Mouse (Mus musculus) left cerebral cortex, postnatal 36 days (tissue): ENCODE measurements around the gene Stard10. TPM values are rescaled to one million over a fixed set of nuclear protein-coding genes. Genes with fewer than 3 reads are reported as not detected.

Source experiments
- DNase-seq, 2 experiments: peaks; one replicate each; pipeline ENCODE4 v3.0.0; 2021 to 2022; ENCODE audit warnings: low spot score in 2 of 2, mixed read lengths in 1 of 2
- intact Hi-C: fragments of 180-260 bp; cut with DNase I; formaldehyde crosslinking; loops from one replicate; pipeline ENCODE4 v1.15.1; 2025
- total RNA-seq, 2 experiments: library from RNA; stranded (reverse); gene quantifications; 2 replicates each; pipeline ENCODE4 v1.2.3; 2021

Gene Stard10
- total RNA-seq, 2 experiments from 2014 or later = 75.7 to 85.6 TPM

DNA sequence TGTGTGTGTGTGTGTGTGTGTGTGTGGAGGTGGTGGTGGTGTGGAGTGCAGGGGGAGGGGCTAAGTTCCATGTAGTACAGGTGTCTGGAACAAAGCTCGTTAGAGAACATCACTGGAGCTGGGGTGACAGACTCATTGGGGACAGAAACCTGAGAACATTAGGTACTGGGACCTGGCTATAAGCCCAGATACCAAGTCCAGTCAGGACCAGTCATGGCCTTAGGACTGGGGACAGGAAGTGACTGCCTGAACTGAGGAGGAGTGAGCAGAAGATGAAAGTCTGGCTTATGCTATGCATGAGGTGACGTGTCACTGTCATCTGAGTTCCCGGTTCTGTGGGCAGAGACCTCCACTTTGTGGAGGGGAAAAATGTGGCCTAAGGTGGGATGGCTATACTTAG is 43.5 kb downstream of the Stard10 start:
- no peak for DNase-seq
- intact Hi-C loops = no loop called here

DNA sequence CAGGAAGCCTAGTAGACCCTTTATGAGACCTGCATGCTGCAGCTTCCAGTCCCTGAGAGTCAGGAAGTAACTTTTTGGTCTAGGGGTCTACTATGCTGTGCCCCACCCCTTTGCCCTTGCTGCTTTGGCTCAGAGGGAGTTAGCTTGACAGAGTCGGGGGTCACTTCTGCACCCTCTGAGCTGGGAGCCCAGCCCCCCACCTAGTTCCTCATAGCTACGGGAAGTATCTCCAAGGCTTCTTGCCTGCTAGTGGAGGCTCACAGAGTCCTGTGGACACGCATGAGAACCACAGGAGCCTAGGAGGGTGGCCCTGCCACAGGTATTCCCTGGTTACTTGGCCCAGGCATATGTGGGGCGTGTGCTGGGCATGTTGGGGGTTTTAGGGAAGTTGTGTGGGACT is 44.1 kb downstream of the Stard10 start:
- intact Hi-C loops = no loop called here
- no peak for DNase-seq

DNA sequence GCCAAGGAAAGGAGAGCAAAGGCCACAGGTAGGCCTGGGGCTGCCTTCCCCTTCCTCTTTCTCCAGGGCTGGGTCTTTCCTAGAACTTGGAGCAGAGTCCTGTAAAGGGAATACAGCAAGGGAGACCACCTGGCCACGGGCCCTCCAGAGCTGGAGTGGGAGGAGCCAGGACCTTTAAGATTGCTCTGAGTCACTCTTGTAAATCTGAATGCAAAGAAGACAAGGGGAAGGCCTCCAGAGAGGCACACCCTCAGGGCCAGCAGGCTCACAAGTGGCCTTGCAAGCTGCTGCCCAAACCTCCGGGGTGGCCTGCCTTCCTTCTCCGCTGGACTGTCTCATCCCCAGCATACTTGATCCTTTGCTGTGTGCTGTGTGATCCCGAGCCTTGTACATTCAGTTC is 44.9 kb downstream of the Stard10 start:
- intact Hi-C loops = no loop called here
- DNase-seq = no peak

DNA sequence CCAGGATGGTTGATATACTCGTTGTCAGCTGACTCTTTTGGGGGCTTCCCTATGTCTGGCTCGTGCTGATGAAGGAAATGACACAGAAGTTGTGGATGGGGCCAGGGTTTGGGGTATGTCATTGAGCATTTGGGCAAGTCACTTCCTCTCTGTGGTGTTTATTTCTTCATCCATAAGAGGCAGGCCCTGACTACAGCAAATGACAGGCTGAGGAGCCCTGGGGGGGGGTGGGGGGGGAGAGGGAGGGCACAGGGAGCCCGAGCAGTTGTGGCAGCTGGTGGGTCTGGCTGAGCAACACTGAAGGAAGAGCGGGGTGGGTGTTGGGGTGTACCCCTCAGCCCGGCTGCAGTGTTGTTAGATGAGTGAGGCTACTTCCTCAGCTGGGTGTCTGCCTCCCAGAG is 45.9 kb downstream of the Stard10 start:
- DNase-seq = no peak
- intact Hi-C loops = no loop called here

DNA sequence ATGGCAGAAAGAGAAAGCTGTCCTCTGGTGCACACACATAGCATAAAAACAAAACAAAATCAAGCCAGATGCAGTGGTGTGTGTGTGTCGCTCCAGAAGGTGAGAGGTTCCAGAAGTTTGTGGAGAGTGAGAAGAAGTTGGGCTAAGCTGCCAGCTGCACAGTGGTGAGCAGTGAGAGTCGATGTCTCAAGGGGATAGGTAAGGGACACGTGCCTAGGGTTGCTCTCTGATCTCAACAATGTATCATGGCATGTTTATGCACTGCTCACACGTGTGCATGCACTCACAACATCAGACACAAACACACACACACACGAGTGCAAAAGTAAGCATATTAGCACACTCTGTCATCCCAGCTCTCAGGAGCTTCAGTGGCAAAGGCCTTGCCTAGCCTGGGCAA is 47.0 kb downstream of the Stard10 start:
- intact Hi-C loops = no loop called here
- DNase-seq = no peak

DNA sequence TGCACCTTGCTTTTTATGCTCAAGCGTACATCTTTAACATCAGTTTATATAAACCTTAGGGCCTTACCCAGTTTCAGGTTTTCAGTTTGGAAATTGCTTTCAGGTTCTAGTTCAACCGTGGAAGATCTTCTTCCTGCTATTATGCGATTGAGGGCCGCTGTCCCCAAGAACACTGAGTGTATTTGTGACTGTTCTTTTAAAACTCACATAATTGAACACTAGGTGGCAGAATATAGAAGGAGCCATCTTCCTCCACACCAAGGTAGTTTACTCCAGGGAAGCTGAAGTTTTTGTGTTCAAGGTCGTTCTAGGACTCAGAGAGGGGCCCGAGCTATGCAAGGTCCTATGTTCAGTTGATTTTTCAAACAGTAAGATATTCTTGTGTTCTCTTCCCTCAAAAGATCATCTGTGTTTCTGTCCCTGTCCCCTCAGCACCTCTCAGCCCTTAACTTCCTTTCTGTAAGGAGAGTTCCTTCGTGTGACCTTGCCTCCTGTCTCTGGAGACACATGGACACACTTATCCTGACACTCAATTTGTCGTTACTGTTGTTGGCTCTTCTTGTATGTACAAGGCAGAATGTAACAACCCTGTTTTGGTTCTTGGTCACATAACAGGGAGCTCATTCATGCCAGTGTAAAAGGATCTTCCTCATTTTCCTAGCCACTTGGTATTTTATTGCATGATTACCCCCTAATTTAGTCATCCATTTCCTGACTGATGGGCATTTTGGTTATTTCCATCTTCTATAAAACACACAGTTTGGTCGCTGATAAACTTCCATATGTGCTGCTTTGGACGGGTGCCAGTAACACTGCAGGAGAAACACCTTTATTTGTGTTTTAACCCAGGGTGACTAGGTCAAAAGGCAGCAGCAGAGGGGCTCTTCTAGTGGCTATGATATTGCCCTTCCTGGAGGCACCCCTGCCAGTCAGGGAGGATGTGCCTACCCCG is 51.3 kb downstream of the Stard10 start:
- DNase-seq = no peak
- intact Hi-C loops = no loop called here

DNA sequence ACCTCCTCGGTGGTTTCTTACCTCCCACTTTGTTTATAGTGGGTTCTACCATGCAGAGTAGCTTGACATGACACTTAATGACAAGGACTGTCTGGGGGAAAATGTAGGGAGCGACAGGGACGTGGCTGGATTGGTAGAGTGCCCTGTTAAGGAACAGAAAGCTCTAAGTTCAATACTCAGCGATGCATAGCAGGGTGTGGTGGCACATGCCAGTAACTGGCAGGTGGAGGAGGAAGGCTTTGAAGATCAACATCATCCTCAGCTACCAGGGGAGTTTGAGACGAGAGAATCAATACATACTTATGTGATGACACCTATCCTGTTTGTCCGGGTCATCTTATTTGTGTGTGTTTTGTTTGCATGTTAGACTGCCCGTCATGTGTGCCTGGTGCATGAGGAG is 52.8 kb downstream of the Stard10 start:
- DNase-seq = no peak
- intact Hi-C loops = loop anchor here (5.0 kb wide), 1 partner anchor 307 kb away; no protein-coding TSS in a partner anchor

DNA sequence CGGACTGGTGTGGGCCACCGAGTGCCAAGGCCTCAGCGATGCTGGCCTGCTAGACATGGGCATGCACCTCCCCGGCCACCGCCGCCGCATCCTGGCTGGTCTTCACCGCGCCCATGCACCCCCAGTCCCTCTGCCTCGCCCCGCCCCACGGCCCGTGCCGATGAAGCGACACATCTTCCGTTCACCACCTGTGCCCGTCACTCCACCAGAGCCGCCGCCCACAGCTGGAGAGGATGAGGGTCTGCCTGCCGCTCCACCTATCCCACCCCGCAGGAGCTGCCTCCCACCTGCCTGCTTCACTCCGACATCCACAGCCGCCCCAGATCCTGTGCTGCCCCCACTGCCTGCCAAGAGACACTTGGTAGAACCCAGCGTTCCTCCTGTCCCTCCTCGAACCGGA is 56.2 kb downstream of the Stard10 start:
- intact Hi-C loops = loop anchor here (5.0 kb wide), 1 partner anchor 311 kb away; no protein-coding TSS in a partner anchor
- no peak for DNase-seq

DNA sequence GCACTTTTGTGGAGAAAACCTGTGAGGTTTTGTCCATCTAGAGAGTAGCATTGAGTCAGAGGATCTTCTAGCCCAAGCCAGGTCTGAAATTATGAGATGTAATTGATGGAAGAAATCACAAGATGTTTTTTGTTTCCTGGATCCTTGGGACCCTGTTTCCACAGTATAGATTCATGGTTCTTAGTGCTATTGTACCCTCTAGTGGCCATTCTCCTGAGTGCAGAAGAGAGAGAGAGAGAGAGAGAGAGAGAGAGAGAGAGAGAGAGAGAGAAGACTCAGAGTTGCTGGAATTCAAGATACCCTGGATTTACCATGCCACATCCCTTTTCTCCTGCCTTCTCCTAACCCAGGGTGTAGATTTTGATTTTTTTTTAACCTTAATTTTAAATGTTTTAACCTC is 57.3 kb downstream of the Stard10 start:
- DNase-seq = no peak
- intact Hi-C loops = loop anchor here (1.0 to 5.0 kb wide), 2 partner anchors 64 to 312 kb away; no protein-coding TSS in a partner anchor

DNA sequence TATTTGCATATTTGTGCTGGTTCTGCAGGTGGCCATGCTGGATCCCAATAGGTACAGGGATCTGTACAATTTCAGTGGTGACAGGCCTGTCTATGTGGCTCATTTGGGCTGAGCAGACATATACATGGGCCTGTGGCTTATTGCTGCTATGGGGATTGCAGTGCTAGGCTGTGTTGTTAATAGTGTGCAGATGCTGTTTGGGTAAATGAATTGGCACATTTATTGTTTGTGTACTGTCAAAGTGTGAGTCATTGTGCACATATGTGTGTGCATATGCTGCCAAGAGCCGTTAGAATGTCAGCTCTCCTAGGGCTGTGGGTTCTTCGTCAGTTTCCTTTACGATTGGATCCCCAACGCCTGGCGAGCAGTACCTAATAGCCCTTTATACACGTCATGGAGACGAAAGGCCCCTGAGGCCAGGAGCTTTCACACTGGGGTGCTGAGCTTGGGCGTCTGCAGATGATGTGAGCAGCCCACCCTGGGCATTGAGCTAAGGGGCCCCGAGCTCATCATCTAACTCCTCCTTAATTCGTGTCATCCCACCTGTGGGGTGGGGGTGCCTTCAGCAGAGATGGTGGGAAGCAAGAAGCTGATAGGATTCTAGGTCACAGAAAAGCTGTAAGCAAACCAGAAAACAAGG is 59.9 kb downstream of the Stard10 start:
- no peak for DNase-seq
- intact Hi-C loops = no loop called here

DNA sequence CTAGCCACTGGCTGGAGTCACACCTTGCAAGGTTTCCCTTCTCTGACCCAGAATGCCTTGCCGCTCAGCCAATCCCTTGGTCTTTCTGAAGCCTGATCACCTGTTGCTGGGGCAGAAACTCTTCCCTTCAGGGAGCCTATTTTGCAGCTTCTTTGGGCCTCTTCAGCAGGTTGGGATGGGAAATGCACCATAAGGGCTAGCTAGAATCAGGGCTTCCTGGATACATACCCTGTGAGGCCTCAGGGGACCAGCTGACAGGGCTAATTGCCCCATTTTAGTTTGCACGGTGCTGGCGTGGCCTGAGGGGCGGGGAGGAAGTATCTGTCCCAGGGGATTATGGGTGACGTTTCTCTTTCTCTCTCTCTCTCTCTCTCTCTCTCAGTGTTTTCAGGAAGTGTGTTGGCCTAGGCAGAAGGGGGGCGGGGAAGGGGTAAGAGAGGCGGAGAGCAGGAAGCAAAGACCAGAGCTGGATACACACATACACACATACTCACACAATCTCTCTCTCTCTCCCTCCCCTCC is 60.9 kb downstream of the Stard10 start:
- intact Hi-C loops = no loop called here

DNA sequence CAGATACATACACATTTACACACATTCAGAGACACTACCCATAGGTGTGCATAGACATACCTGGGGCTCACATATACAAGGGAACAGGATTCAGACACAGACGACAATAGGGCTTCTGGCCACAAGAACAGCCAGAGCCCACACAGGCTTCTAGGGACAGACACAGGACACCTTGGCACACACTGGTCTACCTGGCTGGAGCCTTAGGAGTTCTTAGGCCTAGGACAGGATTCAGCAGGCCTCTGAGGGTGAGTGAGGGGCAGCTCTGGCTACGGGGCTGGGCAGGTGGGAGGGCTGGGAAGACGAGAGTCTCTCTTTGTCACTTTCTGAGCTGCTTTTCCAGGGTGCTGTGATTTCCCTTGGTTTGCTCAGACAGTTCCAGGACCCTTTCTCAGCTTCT is 61.4 kb downstream of the Stard10 start:
- DNase-seq = no peak

More for the DNA sequence above, 60.9 kb downstream of the Stard10 start:
- DNase-seq = no peak

DNA sequence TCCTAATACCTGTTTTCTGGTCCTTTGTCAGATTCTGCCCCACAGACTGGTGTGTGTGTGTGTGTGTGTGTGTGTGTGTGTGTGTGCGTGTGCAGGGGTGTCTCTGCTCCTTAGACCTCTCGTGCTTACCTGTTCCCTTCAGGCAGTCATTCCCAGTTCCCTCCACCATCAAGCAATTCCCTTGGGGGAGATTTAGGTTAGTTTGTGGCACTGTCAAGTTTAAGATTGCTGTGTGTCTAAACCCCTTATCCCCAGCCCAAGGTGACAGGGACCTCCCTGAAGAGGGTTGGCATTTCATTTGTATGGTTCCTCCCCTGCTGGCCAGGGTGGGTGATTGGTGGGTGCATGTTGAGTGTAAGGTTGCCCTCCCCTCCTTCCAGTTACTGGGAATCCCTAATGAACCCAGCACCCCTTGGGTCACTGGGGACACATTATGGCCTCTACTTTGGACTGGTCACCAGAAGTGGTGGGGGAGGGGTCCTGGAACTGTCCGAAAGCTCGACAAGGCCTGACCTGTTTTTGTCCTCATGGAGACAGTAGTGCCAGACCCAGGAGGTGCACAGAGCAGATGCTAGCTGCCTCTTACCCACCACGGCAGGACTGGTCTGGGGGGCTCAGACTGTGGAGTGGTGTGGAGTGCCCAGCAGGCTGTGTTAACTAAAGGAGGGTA is 62.0 kb downstream of the Stard10 start:
- intact Hi-C loops = no loop called here
- no peak for DNase-seq

More for the DNA sequence above, 61.4 kb downstream of the Stard10 start:
- intact Hi-C loops = no loop called here

DNA sequence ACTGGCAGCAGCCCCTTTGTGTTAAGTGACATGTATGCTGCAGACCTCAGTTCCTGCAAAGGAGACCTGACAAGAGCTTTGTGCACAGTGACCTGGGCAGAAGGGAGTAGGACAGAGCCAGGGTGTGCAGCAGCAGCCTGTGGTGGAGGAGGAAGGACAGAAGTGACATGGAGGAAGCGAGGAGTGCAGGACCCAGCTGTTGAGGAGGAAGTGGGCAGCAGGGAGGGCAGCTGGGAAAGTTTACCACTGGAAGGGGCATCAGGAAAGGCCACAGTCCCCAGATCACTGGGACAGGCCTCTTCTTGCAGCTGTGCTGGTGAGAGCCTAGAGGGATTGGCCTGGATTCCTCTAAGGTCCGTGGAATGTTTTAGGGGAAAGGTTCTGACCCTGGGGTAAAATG is 62.8 kb downstream of the Stard10 start:
- DNase-seq = no peak
- intact Hi-C loops = no loop called here

DNA sequence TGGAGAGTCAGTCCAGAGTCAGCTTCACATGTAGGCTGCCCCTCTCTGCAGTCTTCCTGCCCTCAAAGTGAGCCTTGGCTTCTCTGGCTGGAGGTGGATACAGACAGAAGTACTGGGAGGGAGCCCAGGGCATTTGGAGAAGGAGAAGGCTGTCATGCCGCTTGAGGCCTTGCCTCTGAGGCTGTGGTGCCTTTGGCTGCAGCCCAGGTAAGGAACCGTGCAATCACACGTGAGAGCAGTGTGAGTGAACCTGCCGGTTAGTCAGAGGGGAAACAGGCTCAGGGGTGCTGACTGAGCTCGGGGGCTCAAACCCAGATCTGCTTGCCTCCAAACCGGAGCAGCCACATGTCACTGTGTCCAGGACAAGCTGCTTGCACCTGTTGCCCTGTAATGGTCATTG is 64.6 kb downstream of the Stard10 start:
- no peak for DNase-seq
- intact Hi-C loops = no loop called here

DNA sequence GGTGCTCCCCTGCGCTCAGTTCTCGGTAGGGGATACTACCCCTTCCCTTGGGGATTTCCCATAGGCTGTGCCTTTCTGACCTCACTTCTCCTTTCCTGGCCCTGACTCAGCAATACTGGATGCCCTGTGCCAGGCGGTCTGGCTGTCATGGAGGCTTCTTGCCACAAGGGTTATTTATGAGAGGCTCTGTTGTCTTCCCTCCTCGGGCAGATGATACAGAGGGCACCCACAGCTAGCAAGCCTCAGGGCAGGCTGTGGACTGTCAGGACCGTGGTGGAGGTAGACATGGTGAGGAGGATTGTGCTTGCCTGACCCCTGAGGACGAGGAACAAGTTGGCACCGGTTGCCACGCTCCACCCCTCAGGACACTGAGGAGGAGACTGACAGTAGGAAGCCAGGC is 65.5 kb downstream of the Stard10 start:
- intact Hi-C loops = no loop called here
- DNase-seq = no peak

DNA sequence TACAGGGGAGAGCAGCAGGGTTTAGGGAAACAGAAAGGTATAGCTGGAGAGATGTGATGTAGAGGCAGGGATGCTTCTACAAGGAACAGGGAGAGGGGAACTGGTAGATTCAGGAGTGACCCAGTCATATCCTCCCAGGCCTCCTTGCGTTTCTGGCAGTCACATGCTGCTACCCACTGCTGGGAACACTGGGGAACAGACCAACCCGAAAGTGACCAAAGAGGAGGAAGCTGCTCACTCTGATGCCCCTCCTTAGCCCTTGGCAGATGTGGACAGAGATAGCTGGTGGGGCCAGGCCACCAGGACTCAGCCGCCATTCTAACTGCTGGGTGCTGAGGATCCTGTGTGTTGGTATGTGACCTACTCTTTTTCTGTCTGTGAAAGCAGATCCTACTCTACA is 66.9 kb downstream of the Stard10 start:
- intact Hi-C loops = no loop called here
- no peak for DNase-seq

DNA sequence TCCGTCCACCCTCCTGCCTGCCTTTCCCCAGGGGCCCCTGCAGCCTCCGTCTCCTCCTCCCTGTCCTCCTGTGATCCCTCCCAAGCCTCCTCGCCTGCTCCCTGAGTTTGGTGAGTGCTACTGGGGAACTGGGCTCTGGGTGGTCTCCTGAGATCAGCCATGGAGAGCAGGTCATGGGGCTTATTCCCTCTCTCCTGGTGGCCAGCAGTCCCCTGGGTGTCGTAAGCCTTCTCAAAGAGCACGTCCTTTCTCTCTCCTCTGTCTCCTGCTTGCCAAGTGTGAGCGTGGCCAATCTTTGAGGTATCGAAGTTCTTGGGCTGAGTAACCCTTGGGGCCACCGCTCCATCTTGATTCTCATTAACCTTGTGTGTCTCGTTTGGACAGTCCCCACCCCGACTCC is 68.0 kb downstream of the Stard10 start:
- intact Hi-C loops = no loop called here
- DNase-seq = no peak

DNA sequence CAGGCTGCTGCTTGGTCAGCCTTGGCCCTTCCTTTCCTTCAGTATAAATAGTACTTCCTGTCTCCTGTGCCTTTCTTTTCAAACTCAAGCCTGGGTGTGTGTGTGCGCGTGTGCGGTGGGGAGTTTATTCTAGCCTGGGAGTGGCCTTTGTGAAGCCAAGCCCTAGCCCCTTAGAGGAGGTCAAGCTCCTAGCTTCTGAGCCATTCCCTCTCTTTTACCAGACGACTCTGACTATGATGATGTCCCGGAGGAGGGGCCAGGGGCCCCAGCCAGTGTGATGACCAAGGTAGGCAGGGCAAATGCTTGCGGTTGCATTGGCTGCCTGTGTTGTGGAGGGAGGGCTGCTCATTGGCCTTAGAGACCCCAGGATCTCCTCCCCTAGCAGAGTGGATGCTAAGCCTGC is 68.4 kb downstream of the Stard10 start:
- DNase-seq = no peak
- intact Hi-C loops = no loop called here

DNA sequence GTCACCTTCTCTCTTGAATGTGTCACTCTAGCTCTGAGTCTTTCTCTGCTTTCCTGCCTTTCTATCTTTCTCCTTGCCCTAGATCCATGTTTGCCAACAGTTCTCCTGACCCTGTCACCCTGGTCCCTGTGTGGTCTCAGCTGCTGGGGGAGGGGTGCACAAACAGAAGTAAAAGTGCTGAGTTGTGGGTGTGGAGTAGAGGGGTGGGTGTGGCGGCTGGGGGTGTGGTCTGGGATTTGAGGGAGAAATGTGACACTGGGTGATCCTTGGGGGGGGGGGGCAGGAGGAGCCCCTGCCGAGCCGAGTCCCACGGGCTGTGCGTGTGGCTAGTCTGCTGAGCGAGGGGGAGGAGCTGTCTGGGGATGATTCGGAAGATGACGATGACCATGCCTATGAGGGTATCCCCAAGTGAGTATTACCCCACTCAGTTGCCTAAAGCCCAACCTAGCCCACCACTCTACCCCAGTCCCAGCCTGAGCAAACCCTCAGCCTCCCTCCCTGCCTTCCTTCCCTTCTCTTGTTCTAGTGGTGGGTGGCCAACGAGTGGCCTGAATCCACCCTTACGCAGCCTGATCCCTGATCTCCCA is 69.1 kb downstream of the Stard10 start:
- intact Hi-C loops = no loop called here

More for the DNA sequence above, 69.1 kb downstream of the Stard10 start:
- DNase-seq = no peak
